Mouse (Mus musculus) heart, embryonic 11.5 days (tissue): ENCODE data around the gene Cdhr2. TPM values are rescaled to one million over a fixed set of nuclear protein-coding genes. Genes with fewer than 3 reads are reported as not detected.

Experiments used
- ATAC-seq: fragments of 200-750 bp; cut with Nextera tagmentation; replicated peaks from 2 replicates; pipeline ENCODE4 v1.8.0; 2017; ENCODE audit warnings: moderate library complexity; ENCODE audit not compliant: insufficient number of reproducible peaks, low FRiP score, low TSS enrichment
- H3K27ac ChIP-seq: fragments of 300-500 bp; sonication (generic); 2 replicates; pipeline ENCODE4 v1.5.1; 2014; ENCODE audit warnings: mild to moderate bottlenecking, low read depth, low read length
- H3K27me3 ChIP-seq: fragments of 300-500 bp; sonication (generic); 2 replicates; pipeline ENCODE4 v1.6.1; 2014; ENCODE audit warnings: mild to moderate bottlenecking, low read length, mixed read lengths; ENCODE audit not compliant: control insufficient read depth, insufficient read depth
- H3K36me3 ChIP-seq: fragments of 300-500 bp; sonication (generic); 2 replicates; pipeline ENCODE4 v1.6.1; 2014; ENCODE audit warnings: mild to moderate bottlenecking, low read length, moderate library complexity, mixed read lengths; ENCODE audit not compliant: control insufficient read depth, insufficient read depth
- H3K4me1 ChIP-seq: fragments of 300-500 bp; sonication (generic); 2 replicates; pipeline ENCODE4 v1.6.1; 2014; ENCODE audit warnings: low read length; ENCODE audit not compliant: control insufficient read depth, insufficient read depth
- H3K4me2 ChIP-seq: fragments of 300-500 bp; sonication (generic); 2 replicates; pipeline ENCODE4 v1.6.1; 2014; ENCODE audit warnings: mild to moderate bottlenecking, moderate library complexity
- H3K4me3 ChIP-seq: fragments of 300-500 bp; sonication (generic); 2 replicates; pipeline ENCODE4 v1.5.1; 2014; ENCODE audit warnings: low read depth, low read length
- H3K9ac ChIP-seq: fragments of 300-500 bp; sonication (generic); 2 replicates; pipeline ENCODE4 v1.6.1; 2014; ENCODE audit warnings: mild to moderate bottlenecking, low read depth, low read length, moderate library complexity
- H3K9me3 ChIP-seq: fragments of 300-500 bp; sonication (generic); replicated peaks from 2 replicates; pipeline ENCODE4 v1.6.1; 2016; ENCODE audit warnings: low read length; ENCODE audit not compliant: control insufficient read depth
- WGBS: fragments of 180-500 bp; shearing (Covaris S2); extraction: QIAGEN DNeasy Blood & Tissue Kit; methylation state at CpG from one replicate; pipeline ENCODE4 v1.1.7; 2014; ENCODE audit not compliant: insufficient replicate concordance; 5-methylcytosine and 5-hydroxymethylcytosine counted together
- polyA plus RNA-seq: library from polyadenylated mRNA; unstranded; fragments of >200 nt; fragmentation: Nextera tagmentation; extraction: Ambion mirVana; gene quantifications from 2 replicates; pipeline ENCODE4 v1.2.1, GENCODE M21; 2014

The Cdhr2 gene
- polyA plus RNA-seq, 1 experiment from 2014 or later, result 0.04 TPM

- peak overlapping the region; percentile 2; the same call in 1 of the 2 replicates for H3K9ac ChIP-seq
- H3K4me2 ChIP-seq, result peak overlapping the region; percentile 32
- peak; percentile 82 for ATAC-seq
- no peak overlapping the region for H3K4me3 ChIP-seq
- H3K27ac ChIP-seq, result peak overlapping the region; percentile 79
- WGBS, result 74% methylated on average over 17 of the region's 17 CpGs
- no peaks in the 10 kb centered on the region for H3K27me3 ChIP-seq
- peaks cover 39% of the 10 kb centered on the region for H3K36me3 ChIP-seq
- no peaks in the 10 kb centered on the region for H3K9me3 ChIP-seq
- H3K4me1 ChIP-seq, result peaks cover 17% of the 10 kb centered on the region
These were observed 20.9 kb upstream of the Cdhr2 start for GRCm38 (mm10) chr13:54680184-54680853.

DNA sequence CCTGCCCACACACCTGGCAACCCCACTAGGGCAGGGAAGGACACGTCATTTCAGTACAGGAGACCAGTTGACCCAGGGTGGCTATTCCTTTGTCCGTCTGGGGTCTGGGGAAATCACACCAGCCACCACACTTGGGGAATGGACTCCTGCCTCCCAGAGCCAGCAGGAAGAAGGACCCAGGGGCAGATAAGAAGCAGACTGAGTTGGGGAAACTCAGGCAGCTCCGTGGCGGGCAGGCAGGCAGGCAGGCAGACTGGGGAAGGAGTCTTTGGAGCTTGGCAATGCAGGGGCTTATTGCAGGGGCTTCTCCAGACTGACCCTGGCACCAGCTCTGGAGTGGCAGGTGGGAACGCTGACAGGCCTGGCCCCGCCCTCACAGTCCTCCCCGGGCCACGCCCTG, 20.0 kb upstream of the Cdhr2 start:
- 76% methylated on average over 8 of the region's 8 CpGs for WGBS
- H3K4me3 ChIP-seq, result no peak overlapping the region
- no peak overlapping the region for H3K9ac ChIP-seq
- H3K4me1 ChIP-seq, result peaks cover 25% of the 10 kb centered on the region
- no peaks in the 10 kb centered on the region for H3K27me3 ChIP-seq
- H3K27ac ChIP-seq, result peak overlapping the region; percentile 70
- H3K36me3 ChIP-seq, result peaks cover 39% of the 10 kb centered on the region
- peak overlapping the region; percentile 27 for H3K4me2 ChIP-seq
- no peaks in the 10 kb centered on the region for H3K9me3 ChIP-seq
- no peak for ATAC-seq

- Histone ChIP-seq H3K27ac (no peak overlapping the region), H3K27me3 (no peaks in the 10 kb centered on the region), H3K9ac (no peak overlapping the region), H3K4me1 (peaks cover 26% of the 10 kb centered on the region), H3K4me3 (no peak overlapping the region), H3K36me3 (peaks cover 39% of the 10 kb centered on the region), H3K4me2 (no peak overlapping the region), H3K9me3 (no peaks in the 10 kb centered on the region)
- WGBS, result 87% methylated on average over 3 of the region's 3 CpGs
- ATAC-seq, result no peak
These were observed 18.0 kb upstream of the Cdhr2 start for GRCm38 (mm10) chr13:54683301-54683700.

DNA sequence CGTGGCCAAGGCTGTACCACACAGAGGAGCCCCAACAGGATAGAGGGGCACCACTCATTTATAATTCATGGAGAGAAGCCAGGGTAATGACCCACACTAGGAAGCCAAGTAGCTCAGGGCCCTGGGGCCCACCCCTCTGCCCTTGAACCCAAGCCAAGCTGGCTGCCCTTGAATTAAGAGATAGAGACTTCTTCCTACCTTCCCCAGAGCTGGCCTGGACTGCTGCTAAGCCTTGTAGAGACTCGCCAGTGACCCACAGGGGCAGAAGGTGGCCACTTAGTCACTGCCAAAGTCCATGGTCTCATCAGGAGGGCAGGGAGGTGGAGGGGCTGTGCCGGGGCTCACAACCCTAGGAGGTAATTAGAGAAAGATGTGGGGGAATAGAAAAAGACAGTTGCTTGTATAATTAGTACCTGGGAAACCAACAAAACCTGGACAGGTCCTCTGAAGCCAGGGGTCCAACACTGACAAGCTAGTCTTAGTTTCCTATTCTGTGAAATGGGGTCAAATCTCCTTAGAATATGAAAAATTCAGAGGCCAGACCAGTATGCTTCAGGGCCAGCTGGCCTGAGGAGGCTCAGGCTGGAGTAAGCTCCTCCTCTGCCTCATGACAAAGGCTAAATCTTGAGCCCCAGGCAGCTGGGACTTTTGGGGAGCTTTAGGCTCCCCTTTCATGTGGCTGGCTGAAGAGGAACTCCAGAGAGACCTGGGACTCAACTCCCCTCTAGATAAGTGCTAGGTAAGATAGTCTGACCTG, 16.9 kb upstream of the Cdhr2 start:
- Histone ChIP-seq H3K27me3 (no peaks in the 10 kb centered on the region), H3K9me3 (no peaks in the 10 kb centered on the region), H3K27ac (no peak overlapping the region), H3K36me3 (peaks cover 39% of the 10 kb centered on the region), H3K9ac (peak overlapping the region; percentile 34; the same call in 1 of the 2 replicates), H3K4me1 (peaks cover 32% of the 10 kb centered on the region), H3K4me3 (no peak overlapping the region), H3K4me2 (no peak overlapping the region)
- 75% methylated on average over 3 of the region's 3 CpGs for WGBS
- ATAC-seq, result no peak

- Histone ChIP-seq H3K4me2 (peak overlapping the region; percentile 84), H3K9me3 (no peaks in the 10 kb centered on the region), H3K9ac (peak overlapping the region; percentile 96; the same call in 1 of the 2 replicates), H3K27ac (no peak overlapping the region), H3K36me3 (peaks cover 37% of the 10 kb centered on the region), H3K4me1 (peaks cover 32% of the 10 kb centered on the region), H3K27me3 (no peaks in the 10 kb centered on the region), H3K4me3 (no peak overlapping the region)
- 57% methylated on average over 2 of the region's 2 CpGs for WGBS
- no peak for ATAC-seq
These were observed 16.1 kb upstream of the Cdhr2 start for GRCm38 (mm10) chr13:54685174-54685573.

GRCm38 (mm10) chr13:54686139-54687053, 14.9 kb upstream of the Cdhr2 start:
- Histone ChIP-seq H3K4me2 (peak overlapping the region; percentile 84), H3K27ac (peak overlapping the region; percentile 98), H3K9ac (peak overlapping the region; percentile 96), H3K4me1 (peaks cover 27% of the 10 kb centered on the region), H3K4me3 (peak overlapping the region; percentile 97), H3K36me3 (peaks cover 26% of the 10 kb centered on the region), H3K27me3 (no peaks in the 10 kb centered on the region), H3K9me3 (no peaks in the 10 kb centered on the region)
- no peak for ATAC-seq
- 9% methylated on average over 19 of the region's 19 CpGs for WGBS

DNA sequence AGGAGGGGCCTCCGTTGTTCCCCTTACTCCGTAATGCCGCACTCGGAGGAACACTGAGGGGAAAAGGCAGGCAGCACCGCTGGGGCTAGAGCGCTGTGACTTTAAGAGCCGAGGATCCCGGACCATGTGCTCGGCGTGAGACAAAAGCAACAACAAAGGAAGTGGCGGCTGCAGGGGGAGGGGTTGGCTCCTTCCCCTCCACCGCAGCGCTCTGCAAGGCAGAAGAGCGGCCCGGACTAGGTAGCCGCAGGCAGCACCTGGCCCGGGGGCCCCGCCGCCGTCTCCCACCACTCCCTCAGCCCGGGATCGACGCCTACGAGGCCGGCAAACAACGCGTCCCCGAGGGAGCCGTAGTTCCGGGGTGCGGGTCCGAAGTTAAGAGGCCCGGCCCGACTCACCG, 14.2 kb upstream of the Cdhr2 start:
- H3K4me1 ChIP-seq, result peaks cover 29% of the 10 kb centered on the region
- peak; percentile 60 for ATAC-seq
- H3K9ac ChIP-seq, result peak overlapping the region; percentile 96
- WGBS, result 2% methylated on average over 32 of the region's 35 CpGs
- peak overlapping the region; percentile 84 for H3K4me2 ChIP-seq
- H3K27me3 ChIP-seq, result no peaks in the 10 kb centered on the region
- H3K4me3 ChIP-seq, result peak overlapping the region; percentile 97
- no peaks in the 10 kb centered on the region for H3K9me3 ChIP-seq
- H3K27ac ChIP-seq, result peak overlapping the region; percentile 98
- peaks cover 19% of the 10 kb centered on the region for H3K36me3 ChIP-seq
